Comparison of ENCODE assay signal across 8 mouse cellular contexts in genomic region chr17:20946026-20946565, GRCm38 (mm10). TPM values are rescaled to one million over a fixed set of nuclear protein-coding genes. Genes with fewer than 3 reads are reported as not detected.
DNase-seq lines count a peak whose midpoint lies in the region; ATAC-seq lines count a peak whose summit lies in the region.

No protein-coding gene starts in this region.

- peak overlapping the region; percentile 74 for H3K4me2 ChIP-seq in embryonic facial prominence, embryonic 13.5 days
- H3K4me2 ChIP-seq in intestine, embryonic 14.5 days (ENCODE audit: low read length), result peak overlapping the region; percentile 66

- peaks cover 19% of the 10 kb centered on the region for H3K4me1 ChIP-seq in embryonic facial prominence, embryonic 13.5 days
- no peaks in the 10 kb centered on the region; the same call in 1 of the 2 replicates for H3K4me1 ChIP-seq in intestine, embryonic 14.5 days (replicated peaks; ENCODE audit: control insufficient read depth, insufficient read depth, low read length)

- H3K36me3 ChIP-seq in embryonic facial prominence, embryonic 13.5 days, result 0 out of 2 replicates have a peak, but pooled peaks cover under 1% of the 10 kb centered on the region
- H3K36me3 ChIP-seq in intestine, embryonic 14.5 days (ENCODE audit: control insufficient read depth, insufficient read depth, low read length), result peaks cover 1% of the 10 kb centered on the region; the same call in 1 of the 2 replicates
- 0 out of 2 replicates have a peak, but pooled peaks cover under 1% of the 10 kb centered on the region for H3K36me3 ChIP-seq in macrophage (ENCODE audit: inconsistent target)

- H3K9me3 ChIP-seq in embryonic facial prominence, embryonic 13.5 days, result no peaks in the 10 kb centered on the region
- H3K9me3 ChIP-seq in intestine, embryonic 14.5 days (ENCODE audit: control insufficient read depth, low read length), result no peaks in the 10 kb centered on the region

- peaks cover 56% of the 10 kb centered on the region for H3K79me2 ChIP-seq in macrophage (ENCODE audit: inconsistent target)

- peak overlapping the region; percentile 98 for H3K27ac ChIP-seq in embryonic facial prominence, embryonic 13.5 days
- peak overlapping the region; percentile 98 for H3K27ac ChIP-seq in intestine, embryonic 14.5 days (ENCODE audit: low read depth)
- H3K27ac ChIP-seq in macrophage, result peak overlapping the region; percentile 84

- DNase-seq in kidney, adult 11 months, result peak; percentile 14
- no peak for DNase-seq in kidney, adult 18-20 months
- DNase-seq in ES-CJ7 (ENCODE audit: low read depth, low spot score), result peak; percentile 11
- DNase-seq in intestine, embryonic 14.5 days (ENCODE audit: low spot score), result peak; percentile 68
- no peak for DNase-seq in gastrocnemius, postnatal 25 days
- DNase-seq in urinary bladder, postnatal 10 days (ENCODE audit: low spot score), result no peak

- no peak for ATAC-seq in embryonic facial prominence, embryonic 13.5 days (ENCODE audit: insufficient number of reproducible peaks, insufficient read depth, low FRiP score, low TSS enrichment, low read depth)
- ATAC-seq in intestine, embryonic 14.5 days (replicated peaks; ENCODE audit: low FRiP score, low TSS enrichment, low read depth), result no peak

- H3K9ac ChIP-seq in embryonic facial prominence, embryonic 13.5 days, result peak overlapping the region; percentile 89
- peak overlapping the region; percentile 93 for H3K9ac ChIP-seq in intestine, embryonic 14.5 days (ENCODE audit: low read length)

- no peaks in the 10 kb centered on the region for H3K27me3 ChIP-seq in embryonic facial prominence, embryonic 13.5 days
- H3K27me3 ChIP-seq in intestine, embryonic 14.5 days (replicated peaks; ENCODE audit: control insufficient read depth, insufficient read depth, low read length), result no peaks in the 10 kb centered on the region

- WGBS in embryonic facial prominence, embryonic 13.5 days, result 0% methylated on average over 13 of the region's 13 CpGs
- under 1% methylated on average over 13 of the region's 13 CpGs for WGBS in intestine, embryonic 14.5 days
- 2% methylated on average over 13 of the region's 13 CpGs for WGBS in macrophage (ENCODE audit: missing documents)

- H3K4me3 ChIP-seq in embryonic facial prominence, embryonic 13.5 days, result peak overlapping the region; percentile 77
- peak overlapping the region; percentile 78 for H3K4me3 ChIP-seq in intestine, embryonic 14.5 days (ENCODE audit: low read depth, low read length)
- peak overlapping the region; percentile 87 for H3K4me3 ChIP-seq in macrophage (ENCODE audit: inconsistent target)

RNA-seq across cellular contexts. Expression of gene Ppp2r1a, which starts 1.0 kb away (rescaled TPM):
- 371 and 387 TPM in 2 replicates for polyA plus RNA-seq in embryonic facial prominence, embryonic 13.5 days (2015; fragmentation: Nextera tagmentation; extraction: Ambion mirVana)
- polyA plus RNA-seq in intestine, embryonic 14.5 days (2014; fragmentation: Nextera tagmentation; extraction: Ambion mirVana), result 415 and 446 TPM in 2 replicates
- 100 to 1,000 TPM in 14 of 26 experiments, 10 to 100 TPM in 12; 57.7 to 147 (median 102) TPM for total RNA-seq in macrophage (2018; cell fraction: chromatin; rRNA removed)
- 100 to 1,000 TPM; 184 to 258 (median 228) TPM for total RNA-seq in macrophage (2018; cell fraction: cytosol; rRNA removed)
- total RNA-seq in macrophage (2018; cell fraction: nucleus; rRNA removed), result 100 to 1,000 TPM in 23 of 26 experiments, 10 to 100 TPM in 3; 83.9 to 281 (median 149) TPM
- 155 to 220 TPM (median 207 TPM) in 3 replicates for polyA plus RNA-seq in macrophage (2018)
- total RNA-seq in gastrocnemius, postnatal 25 days (2021), result 100 to 1,000 TPM in 1 of 2 experiments, 10 to 100 TPM in 1; 83.7 to 103 TPM

RNA-seq across cellular contexts. Expression of gene Vmn1r232, which starts 26.6 kb away (rescaled TPM):
- polyA plus RNA-seq in embryonic facial prominence, embryonic 13.5 days (2015; fragmentation: Nextera tagmentation; extraction: Ambion mirVana), result not detected in 2 replicates
- not detected in 2 replicates for polyA plus RNA-seq in intestine, embryonic 14.5 days (2014; fragmentation: Nextera tagmentation; extraction: Ambion mirVana)
- total RNA-seq in macrophage (2018; cell fraction: chromatin; rRNA removed), result not detected
- not detected for total RNA-seq in macrophage (2018; cell fraction: cytosol; rRNA removed)
- not detected for total RNA-seq in macrophage (2018; cell fraction: nucleus; rRNA removed)
- polyA plus RNA-seq in macrophage (2018), result not detected in 3 replicates
- total RNA-seq in gastrocnemius, postnatal 25 days (2021), result not detected

RNA-seq across cellular contexts. Expression of gene Vmn1r231, which starts 41.2 kb away (rescaled TPM):
- polyA plus RNA-seq in embryonic facial prominence, embryonic 13.5 days (2015; fragmentation: Nextera tagmentation; extraction: Ambion mirVana), result not detected in 2 replicates
- not detected in 2 replicates for polyA plus RNA-seq in intestine, embryonic 14.5 days (2014; fragmentation: Nextera tagmentation; extraction: Ambion mirVana)
- total RNA-seq in macrophage (2018; cell fraction: chromatin; rRNA removed), result not detected
- total RNA-seq in macrophage (2018; cell fraction: cytosol; rRNA removed), result not detected
- not detected for total RNA-seq in macrophage (2018; cell fraction: nucleus; rRNA removed)
- polyA plus RNA-seq in macrophage (2018), result not detected in 3 replicates
- total RNA-seq in gastrocnemius, postnatal 25 days (2021), result not detected

RNA-seq across cellular contexts. Expression of gene Vmn1r233, which starts 50.2 kb away (rescaled TPM):
- not detected in 2 replicates for polyA plus RNA-seq in embryonic facial prominence, embryonic 13.5 days (2015; fragmentation: Nextera tagmentation; extraction: Ambion mirVana)
- not detected in 2 replicates for polyA plus RNA-seq in intestine, embryonic 14.5 days (2014; fragmentation: Nextera tagmentation; extraction: Ambion mirVana)
- total RNA-seq in macrophage (2018; cell fraction: chromatin; rRNA removed), result not detected
- total RNA-seq in macrophage (2018; cell fraction: cytosol; rRNA removed), result not detected
- not detected for total RNA-seq in macrophage (2018; cell fraction: nucleus; rRNA removed)
- polyA plus RNA-seq in macrophage (2018), result not detected in 3 replicates
- total RNA-seq in gastrocnemius, postnatal 25 days (2021), result not detected

Comparison
In these comparisons a context has a peak if more than half of its experiments do, and no peak if none do; other contexts are left out.
1. DNase-seq: peak in kidney, adult 11 months (single experiment), ES-CJ7 (single experiment) and intestine, embryonic 14.5 days (single experiment); none in kidney, adult 18-20 months (single experiment), gastrocnemius, postnatal 25 days (single experiment) and urinary bladder, postnatal 10 days (single experiment).
2. Peak in every context shown above with its lines, with median percentiles within 50 percentile points of each other: H3K27ac ChIP-seq and H3K4me3 ChIP-seq.